Mouse (Mus musculus) lung, adult 18-20 months (tissue): ENCODE data around the gene Slco3a1.
A peak's percentile ranks its signal among the peaks of the same experiment; 100 is the strongest.

Experiments
- DNase-seq, 2 experiments: peaks; one replicate each; pipeline ENCODE4 v3.0.0; 2022; ENCODE audit warnings: mixed read lengths in 2 of 2

Slco3a1 gene

DNA sequence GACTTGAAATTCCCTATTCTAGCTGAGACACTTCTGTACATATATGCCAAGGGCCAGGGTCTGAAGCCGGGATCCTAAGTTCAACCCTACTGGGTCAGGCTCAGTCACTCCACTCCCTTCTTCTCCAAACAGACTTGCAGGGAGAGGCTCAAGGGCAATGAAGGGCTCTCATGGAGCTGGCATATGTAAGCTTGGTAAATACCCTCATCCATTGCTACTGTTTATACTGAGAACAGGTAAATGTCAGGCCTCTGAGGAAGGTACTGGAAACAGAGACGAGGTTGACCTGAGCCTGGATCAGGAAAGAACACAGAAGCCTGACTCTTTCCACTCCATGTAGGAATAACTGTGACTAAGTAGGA is 70.6 kb downstream of the Slco3a1 start:
- DNase-seq, result peak; percentile 80 to 82

- peak in 1 of 2 experiments; percentile 53 for DNase-seq
Observed at GRCm38 (mm10) chr7:74483294-74484023, 71.1 kb downstream of the Slco3a1 start.

- DNase-seq, result no peak
Observed at GRCm38 (mm10) chr7:74471740-74472139, 82.8 kb downstream of the Slco3a1 start.

- no peak for DNase-seq
Observed at GRCm38 (mm10) chr7:74466886-74467285, 87.7 kb downstream of the Slco3a1 start.

DNA sequence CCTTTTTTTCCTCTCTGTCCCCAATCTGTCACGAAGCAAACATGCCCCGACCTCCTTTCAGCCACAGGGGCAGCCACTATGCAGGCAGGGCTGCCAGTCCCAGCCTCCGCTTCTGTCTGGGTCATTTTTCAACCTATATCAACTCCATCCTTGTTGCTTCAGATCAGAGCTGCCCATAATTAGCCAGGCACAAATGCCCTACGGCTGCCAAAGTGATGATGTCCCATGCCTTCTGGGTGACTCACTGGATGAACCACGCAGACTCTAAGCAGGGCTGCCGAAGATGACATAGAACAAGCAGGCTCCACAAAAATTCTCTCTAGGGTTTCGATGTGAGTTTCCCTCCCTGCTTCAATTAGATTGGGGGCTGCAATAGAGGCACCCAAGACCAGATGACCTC is 89.9 kb downstream of the Slco3a1 start:
- DNase-seq, result peak; percentile 10 to 22

GRCm38 (mm10) chr7:74462451-74462850 is 92.1 kb downstream of the Slco3a1 start:
- DNase-seq, result no peak

DNA sequence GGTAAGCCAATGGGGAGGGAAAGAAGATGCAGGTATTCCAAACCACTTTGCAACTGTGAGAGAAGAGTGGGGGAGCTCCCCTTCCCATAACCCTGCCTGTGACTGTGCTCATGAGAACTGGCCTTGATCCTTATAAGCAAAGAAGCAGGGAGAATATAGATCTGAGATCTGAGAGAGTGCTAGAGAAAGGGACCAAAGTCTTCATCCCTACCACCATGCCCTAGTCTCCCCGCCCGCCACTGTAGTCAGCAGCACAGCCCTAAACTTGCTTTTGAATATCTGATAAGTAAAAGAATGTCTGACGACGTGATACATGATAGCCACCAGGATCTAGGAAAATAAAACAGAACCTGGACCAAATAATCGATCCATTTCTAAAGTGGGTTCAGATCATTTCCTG is 92.8 kb downstream of the Slco3a1 start:
- no peak for DNase-seq

GRCm38 (mm10) chr7:74461146-74461545 is 93.4 kb downstream of the Slco3a1 start:
- DNase-seq, result no peak

DNA sequence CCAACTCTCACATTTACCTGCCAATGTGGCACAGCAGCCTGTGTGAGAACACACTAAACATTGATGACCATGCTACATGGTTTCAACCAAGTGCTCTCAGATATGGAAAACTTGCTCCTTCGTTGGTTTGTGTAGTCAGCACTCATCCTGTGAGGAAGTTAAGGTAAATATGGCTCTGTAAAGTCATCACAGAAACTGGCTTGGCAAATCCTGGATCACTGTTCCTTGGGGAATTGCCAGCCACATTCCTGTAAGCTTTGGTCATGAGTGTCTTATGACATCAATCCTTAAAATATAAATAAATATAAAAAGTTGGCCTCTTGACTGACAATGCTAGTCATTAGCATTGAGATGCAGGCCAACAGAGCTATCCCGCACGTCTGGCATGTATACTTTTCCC is 94.8 kb downstream of the Slco3a1 start:
- DNase-seq, result peak; percentile 50 to 71

DNA sequence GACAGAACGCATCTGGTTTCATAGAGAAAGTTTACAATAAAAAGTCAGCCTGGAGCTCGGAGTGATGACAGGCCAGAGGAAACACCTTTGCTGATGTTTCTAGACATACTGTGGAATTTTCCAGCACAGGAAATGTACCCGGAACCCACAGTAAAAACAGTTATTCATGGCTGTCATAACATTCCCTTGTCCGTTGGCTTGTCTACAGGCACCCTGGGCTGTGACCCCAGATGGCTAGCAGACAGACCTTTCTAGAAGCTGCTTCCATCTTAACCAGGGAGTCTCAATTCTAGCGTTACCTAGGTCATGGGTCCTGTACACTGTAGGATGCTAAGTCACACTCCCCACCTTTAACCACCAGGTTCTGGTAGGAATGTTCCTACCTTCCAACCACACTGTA is 95.3 kb downstream of the Slco3a1 start:
- DNase-seq, result peak; percentile 15 to 36

DNA sequence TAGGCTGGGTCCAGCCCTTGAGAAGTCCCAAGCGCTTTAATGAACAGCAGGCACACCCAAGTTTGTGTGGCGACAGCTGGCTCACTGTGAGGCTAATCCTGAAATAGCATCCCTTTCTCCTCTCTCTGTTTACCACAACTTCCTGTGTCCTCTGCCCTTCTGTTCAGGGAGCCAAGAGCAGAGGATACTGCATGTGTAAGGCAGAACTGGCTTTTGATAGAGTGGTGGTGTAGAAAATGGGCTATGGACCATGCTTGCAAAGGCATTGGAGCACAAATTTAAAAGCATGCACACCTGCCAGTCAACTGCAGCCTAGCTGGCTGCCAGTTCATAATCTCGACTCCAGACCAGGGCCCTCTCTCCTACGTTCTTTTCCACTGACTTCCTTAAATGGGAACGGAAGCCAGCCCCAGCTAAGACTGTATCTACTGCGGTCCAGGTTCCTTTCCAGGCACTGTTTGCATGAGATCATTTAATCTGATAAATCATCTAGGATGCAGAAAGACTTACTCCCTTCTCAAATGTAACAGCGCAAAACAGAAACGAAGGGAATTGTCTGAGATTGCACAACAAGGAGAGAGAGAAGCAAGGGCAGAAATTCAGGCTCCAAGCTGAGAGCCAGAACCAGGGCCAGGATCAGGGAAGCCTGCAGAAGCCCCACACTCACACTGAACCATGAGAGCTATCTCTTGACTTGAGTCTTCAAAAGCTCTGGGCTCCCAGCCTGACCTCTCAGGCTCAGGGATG is 95.9 kb downstream of the Slco3a1 start:
- DNase-seq, result peak; percentile 31 to 43

DNA sequence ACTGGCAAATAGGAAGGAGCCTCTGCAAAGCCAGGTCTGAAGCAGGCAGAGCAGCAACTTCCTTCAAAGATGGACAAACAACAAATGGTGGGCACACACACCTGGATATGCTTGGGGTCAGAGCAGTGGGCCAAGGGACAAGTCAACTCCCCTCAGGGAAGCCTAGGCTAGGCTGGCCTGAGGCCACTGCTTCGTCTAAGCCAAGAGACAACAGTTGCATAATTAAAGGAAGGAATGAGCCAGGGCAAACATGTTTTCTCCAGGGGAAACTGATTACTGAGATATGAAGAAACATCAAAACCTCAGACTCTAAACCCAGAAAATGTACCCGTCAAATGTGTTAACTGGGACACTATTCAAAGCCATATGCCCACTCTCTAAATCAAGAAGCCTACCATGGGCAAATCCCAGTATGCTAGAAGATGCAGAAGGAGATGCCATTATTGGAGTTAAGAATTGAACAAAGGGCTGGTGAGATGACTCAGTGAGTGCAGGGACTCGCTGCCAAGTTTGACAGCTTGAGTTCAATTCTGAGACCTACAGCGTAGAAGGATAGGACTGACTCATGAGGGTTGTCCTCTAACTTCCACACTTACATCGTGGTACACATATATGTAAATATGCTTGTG is 97.1 kb downstream of the Slco3a1 start:
- peak; percentile 31 to 58 for DNase-seq

DNA sequence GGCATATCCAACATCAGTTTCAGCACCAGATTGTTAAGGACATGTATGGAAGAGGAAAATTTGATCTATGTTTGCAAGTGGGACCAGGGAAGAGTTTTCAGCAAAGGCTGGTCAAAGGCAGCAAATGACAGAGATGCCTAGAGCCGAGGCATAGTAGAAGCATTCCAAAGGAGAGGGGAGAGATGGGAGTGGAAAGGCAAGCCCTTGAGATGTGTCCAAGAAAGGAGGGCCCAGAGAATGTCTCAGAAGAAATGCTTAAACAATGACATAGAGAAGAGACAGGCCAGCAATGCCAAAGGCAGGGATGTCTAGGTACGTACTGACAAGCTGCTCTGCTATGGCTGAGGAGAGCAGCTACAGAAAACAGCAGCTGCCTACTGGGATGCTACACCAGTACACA is 97.8 kb downstream of the Slco3a1 start:
- no peak for DNase-seq

GRCm38 (mm10) chr7:74451047-74451446 is 103.5 kb downstream of the Slco3a1 start:
- DNase-seq, result no peak

DNA sequence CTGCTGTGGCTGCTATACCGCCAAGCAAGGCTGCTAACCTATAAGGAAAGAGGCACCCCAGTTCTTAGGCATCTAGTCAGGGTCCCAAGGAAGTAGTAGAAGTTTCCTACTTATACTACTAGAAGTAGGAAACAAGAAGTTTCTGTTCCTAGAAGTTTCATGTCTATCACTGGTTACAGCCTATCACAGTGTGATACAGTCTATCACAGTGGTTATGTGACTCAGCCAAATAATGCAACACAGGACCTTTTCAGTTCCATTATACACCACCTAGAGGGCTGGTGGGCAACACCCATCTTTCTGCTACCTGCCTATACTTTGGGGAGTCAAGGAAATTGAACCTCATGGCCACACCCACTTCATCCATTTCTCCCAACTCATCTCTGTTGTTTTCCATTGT is 104.8 kb downstream of the Slco3a1 start:
- DNase-seq, result no peak

DNA sequence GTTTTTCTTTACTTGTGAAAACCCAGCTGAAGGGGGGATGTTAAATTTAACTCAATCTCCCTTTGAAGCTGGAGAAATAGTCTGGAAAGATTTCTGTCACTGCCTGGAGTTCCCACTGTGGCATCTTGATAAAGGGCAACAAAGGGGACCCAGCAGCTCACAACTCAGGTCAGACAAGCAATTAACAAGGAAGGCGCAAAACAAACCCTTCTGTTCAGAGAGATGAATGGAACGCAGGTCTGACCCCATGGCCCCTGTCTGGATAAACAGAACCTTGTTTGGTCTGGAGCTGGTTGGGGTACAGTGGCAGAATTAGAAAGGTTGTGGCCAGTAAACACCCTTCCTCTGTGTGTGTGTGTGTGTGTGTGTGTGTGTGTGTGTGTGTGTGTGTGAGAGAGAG is 106.8 kb downstream of the Slco3a1 start:
- no peak for DNase-seq

DNA sequence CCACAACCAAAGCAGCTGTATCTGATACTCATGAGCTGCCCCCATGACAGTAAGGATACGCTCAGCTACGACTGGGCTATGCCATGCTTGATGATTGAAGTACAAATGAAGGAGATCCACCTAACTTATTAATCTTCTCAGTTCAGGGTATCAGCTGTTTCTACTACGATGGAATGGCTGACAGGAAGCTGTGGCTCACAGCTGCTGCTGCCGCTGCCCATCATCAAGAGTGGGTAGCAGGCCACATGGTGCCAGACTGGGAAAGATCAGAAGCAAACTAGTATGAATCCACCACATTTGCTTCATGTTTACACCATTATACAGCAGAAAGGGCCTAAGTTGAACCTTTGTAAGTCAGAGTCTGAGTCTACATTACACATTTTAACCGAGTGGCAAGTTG is 109.4 kb downstream of the Slco3a1 start:
- no peak for DNase-seq

DNA sequence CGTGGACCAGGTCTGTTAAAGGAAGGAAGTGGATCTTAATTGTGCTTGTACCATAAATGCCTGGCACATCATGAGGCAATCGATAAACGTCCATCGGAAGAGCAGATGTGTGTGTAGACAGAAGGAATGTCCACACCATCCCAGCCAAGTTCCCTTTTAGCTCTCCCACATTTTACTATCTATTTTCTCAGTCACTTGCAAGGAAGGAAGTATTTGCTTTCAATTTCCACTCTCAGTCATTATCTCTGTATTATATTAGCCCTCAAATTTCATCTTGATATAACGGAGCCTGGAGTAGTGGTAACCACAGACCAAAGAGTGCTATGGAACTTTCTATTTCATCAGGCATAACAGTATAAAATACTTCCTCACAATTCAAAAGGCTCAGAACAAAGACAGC is 112.2 kb downstream of the Slco3a1 start:
- no peak for DNase-seq

- DNase-seq, result no peak
Observed at GRCm38 (mm10) chr7:74437534-74437933, 117.0 kb downstream of the Slco3a1 start.

GRCm38 (mm10) chr7:74436642-74437041 is 117.9 kb downstream of the Slco3a1 start:
- DNase-seq, result peak; percentile 39 to 52

GRCm38 (mm10) chr7:74432950-74433349 is 121.6 kb downstream of the Slco3a1 start:
- DNase-seq, result no peak

DNA sequence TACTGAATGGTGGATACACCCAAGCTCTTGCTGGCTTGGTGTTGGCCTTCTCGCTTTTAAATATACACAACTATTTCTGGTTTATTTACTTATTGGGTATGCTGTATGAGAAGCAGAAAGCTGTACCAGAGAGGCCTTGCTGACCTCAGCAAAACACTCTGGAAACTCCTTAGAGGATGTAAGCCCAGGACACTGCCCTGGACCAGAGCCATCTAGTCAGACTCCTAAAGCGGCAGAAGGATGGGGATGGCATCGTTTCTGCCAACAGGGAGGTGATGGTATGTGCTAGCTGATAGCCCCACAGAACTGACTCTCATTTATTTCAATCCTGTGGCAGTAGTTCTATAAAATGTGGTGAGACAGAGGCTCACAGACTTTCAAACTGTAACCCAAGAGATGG is 125.3 kb downstream of the Slco3a1 start:
- no peak for DNase-seq

DNA sequence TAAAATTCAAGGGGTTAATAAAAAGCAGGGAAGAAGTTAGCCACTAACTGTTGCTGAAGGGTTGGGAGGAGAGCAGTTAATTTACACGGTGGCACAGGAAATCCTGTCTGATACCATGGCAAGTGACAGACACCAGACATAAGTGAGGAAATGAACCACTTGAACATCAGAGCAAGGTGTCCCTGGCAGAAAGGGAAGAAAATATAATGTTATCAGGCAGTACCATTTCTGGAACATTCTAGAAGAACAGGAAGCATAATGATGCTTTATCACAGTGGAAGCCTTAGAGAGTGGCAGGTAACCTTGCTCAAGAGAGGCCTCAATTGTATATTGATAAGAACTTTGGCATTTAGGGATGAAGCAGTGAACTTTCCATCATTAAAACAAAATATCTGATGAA is 127.4 kb downstream of the Slco3a1 start:
- DNase-seq, result no peak

DNA sequence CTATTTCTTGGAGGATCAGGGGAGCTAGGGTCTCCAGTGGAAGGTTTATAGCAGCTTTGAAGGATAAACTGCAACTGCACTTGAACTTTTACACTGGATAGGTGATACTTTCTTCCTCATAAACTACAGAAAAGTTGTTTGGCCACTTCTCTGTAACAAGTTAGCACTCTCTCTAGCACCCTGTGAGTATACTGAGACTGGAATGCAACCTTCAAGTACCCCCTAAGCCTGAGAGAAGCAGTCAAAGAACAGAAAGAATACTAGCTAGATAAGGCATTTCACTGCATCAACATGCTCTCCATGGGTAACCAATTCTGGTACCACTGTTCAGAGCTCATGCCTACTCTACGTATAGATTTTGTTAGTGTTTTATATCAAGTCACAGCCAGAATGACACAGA is 128.6 kb downstream of the Slco3a1 start:
- DNase-seq, result no peak
